Mouse (Mus musculus) spleen, adult 2 months (tissue): ENCODE measurements at regions not wholly inside any gene's neighbourhood (a gene's known extent, or its start where the extent isn't known, plus 50 kb on each side); places are given as distances from the start of the nearest gene placed in this dataset.

ENCODE experiments used
- DNase-seq, 2 experiments: peaks; one replicate each; pipeline versions ENCODE4 v3.0.0 to v3.0.0-alpha.2; 2012 to 2021; ENCODE audit warnings: low spot score in 2 of 2, low read depth in 1 of 2
- H3K27ac ChIP-seq: fragments of 200-500 bp; 2 replicates; pipeline ENCODE4 v1.5.1; 2012; ENCODE audit warnings: low read length, inconsistent platforms; ENCODE audit not compliant: insufficient read depth
- H3K27me3 ChIP-seq: fragments of 200-500 bp; 2 replicates; pipeline ENCODE4 v1.6.1; 2012; ENCODE audit warnings: mild to moderate bottlenecking, moderate library complexity, low read length, inconsistent platforms; ENCODE audit not compliant: control insufficient read depth, insufficient read depth
- H3K36me3 ChIP-seq: fragments of 200-500 bp; 2 replicates; pipeline ENCODE4 v1.6.1; 2012; ENCODE audit warnings: mild to moderate bottlenecking, low read length, inconsistent platforms; ENCODE audit not compliant: control insufficient read depth, insufficient read depth
- H3K4me1 ChIP-seq: fragments of 200-500 bp; 2 replicates; pipeline ENCODE4 v1.6.1; 2011; ENCODE audit warnings: inconsistent platforms; ENCODE audit not compliant: control insufficient read depth, insufficient read depth, insufficient read length
- H3K4me3 ChIP-seq: fragments of 200-500 bp; 2 replicates; pipeline ENCODE4 v1.5.1; 2011; ENCODE audit warnings: mild to moderate bottlenecking, inconsistent platforms; ENCODE audit not compliant: insufficient read depth, insufficient read length; ENCODE audit errors: extremely low read depth
- CTCF ChIP-seq: fragments of 200-500 bp; IDR thresholded peaks from 2 replicates; pipeline ENCODE4 v1.5.1; 2011; ENCODE audit warnings: mild to moderate bottlenecking, inconsistent platforms; ENCODE audit not compliant: insufficient read depth, insufficient read length, insufficient replicate concordance; ENCODE audit errors: extremely low read depth
- POLR2A ChIP-seq: fragments of 200-500 bp; IDR thresholded peaks from 2 replicates; pipeline ENCODE4 v1.6.1; 2011; ENCODE audit warnings: low read depth, low read length, inconsistent platforms
- WGBS: fragments of 180-500 bp; shearing (Covaris S2); methylation state at CpG from one replicate; pipeline ENCODE4 v1.1.7; 2018; 5-methylcytosine and 5-hydroxymethylcytosine counted together

DNA sequence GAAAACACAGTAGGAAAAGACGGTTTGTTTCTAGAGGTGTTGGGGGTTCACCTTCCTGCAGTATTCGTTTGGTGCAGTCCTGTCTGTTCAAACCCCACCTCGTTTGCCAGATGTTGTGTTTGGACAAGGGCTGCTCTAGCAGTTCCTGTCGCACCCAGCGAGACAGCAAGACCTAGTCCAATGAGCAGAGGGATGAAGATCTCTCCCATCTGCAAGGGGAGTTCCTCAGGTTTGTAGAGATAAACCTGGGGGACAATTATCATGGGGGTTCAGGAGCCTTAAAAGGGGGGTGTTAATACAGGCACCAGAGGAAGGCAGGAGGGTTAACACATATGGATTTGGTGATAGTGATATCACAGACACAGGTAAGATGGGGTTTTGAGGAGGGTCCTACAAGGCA lies 119.4 kb upstream of the Tmem164 start:
- 71% methylated on average over 5 of the region's 5 CpGs for WGBS

GRCm38 (mm10) chrX:142564186-142564585 lies 117.0 kb upstream of the Tmem164 start:
- H3K27ac ChIP-seq: no peak overlapping the region
- no peak for TF ChIP-seq POLR2A
- TF ChIP-seq CTCF: no peak
- 82% methylated on average over 9 of the region's 9 CpGs for WGBS
- H3K4me1 ChIP-seq: no peaks in the 10 kb centered on the region
- no peak for DNase-seq
- no peaks in the 10 kb centered on the region for H3K36me3 ChIP-seq
- H3K27me3 ChIP-seq: no peaks in the 10 kb centered on the region
- no peak overlapping the region for H3K4me3 ChIP-seq

More for the DNA sequence above, 119.4 kb upstream of the Tmem164 start:
- no peaks in the 10 kb centered on the region for H3K27me3 ChIP-seq
- H3K4me3 ChIP-seq: no peak overlapping the region
- H3K27ac ChIP-seq: no peak overlapping the region
- H3K4me1 ChIP-seq: no peaks in the 10 kb centered on the region
- no peaks in the 10 kb centered on the region for H3K36me3 ChIP-seq
- DNase-seq: no peak
- TF ChIP-seq CTCF (no peak), POLR2A (no peak)

DNA sequence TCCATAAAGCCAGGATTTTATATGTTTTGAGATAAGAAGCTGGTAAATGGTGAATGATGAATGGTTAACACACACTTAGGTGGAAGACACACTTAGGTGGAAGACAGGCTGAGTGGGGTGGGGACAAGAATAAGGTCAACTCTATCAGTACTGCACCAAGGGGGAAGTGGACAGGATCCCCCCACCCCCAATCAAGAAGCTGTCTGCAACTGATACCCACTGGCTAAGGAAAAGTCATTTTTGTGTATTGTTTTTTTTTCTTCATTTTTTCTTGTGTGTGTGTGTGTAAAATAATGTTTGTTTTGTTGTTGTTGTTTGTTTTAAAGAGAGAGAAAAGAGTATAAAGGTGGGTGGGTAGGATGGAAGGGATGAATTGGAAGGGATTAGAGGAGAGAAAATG lies 109.4 kb upstream of the Tmem164 start:
- Histone ChIP-seq H3K36me3 (no peaks in the 10 kb centered on the region), H3K4me3 (no peak overlapping the region), H3K27ac (no peak overlapping the region), H3K27me3 (no peaks in the 10 kb centered on the region), H3K4me1 (no peaks in the 10 kb centered on the region; the same call in 1 of the 2 replicates)
- no peak for DNase-seq
- no peak for TF ChIP-seq POLR2A
- TF ChIP-seq CTCF: no peak

GRCm38 (mm10) chrX:142574022-142574421 lies 107.2 kb upstream of the Tmem164 start:
- TF ChIP-seq POLR2A: no peak
- no peak for TF ChIP-seq CTCF
- WGBS: 84% methylated on average over 4 of the region's 4 CpGs
- Histone ChIP-seq H3K27ac (no peak overlapping the region), H3K4me3 (no peak overlapping the region), H3K4me1 (no peaks in the 10 kb centered on the region; the same call in 1 of the 2 replicates), H3K36me3 (no peaks in the 10 kb centered on the region), H3K27me3 (no peaks in the 10 kb centered on the region)
- DNase-seq: no peak

DNA sequence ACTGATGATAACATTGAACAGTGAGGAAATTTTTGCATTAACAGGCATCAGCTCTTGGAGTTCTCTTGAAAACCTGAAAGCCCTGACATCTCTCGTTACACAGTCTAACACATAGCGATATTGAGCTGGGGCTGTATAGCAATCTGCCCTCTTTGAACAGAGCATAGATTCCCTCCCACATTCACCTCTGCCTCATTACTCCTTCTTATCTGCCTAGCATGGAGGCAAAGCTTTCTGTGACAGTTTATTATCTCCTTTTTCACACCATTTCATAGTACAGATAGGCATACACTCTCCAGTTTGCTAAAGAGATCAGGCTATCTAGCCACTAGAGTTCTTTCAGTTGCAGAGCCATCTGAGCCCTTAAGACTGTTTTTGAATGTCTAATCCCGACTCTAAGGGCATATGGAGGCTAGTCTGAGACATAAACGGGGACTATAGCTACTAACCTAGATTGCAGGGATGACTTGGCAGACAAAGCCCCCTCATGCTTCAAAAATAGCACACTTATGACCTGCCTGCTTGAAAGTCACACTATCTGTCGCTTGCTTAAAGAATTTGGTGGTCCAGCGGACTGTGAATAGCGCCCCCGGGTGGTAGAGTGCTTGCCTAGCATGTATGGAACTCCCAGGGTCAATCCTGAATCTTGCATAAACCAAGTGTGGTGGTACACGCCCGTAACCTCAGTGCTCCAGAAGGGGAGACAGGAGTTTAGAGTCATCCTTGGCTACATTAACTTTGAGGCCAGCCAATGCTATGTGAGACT lies 106.1 kb upstream of the Tmem164 start:
- no peaks in the 10 kb centered on the region for H3K36me3 ChIP-seq
- no peak overlapping the region for H3K27ac ChIP-seq
- 60% methylated on average over 10 of the region's 10 CpGs for WGBS
- H3K4me3 ChIP-seq: no peak overlapping the region
- H3K27me3 ChIP-seq: no peaks in the 10 kb centered on the region
- no peak for TF ChIP-seq POLR2A
- TF ChIP-seq CTCF: no peak
- no peak for DNase-seq
- no peaks in the 10 kb centered on the region; the same call in 1 of the 2 replicates for H3K4me1 ChIP-seq

- 70% methylated on average over 3 of the region's 3 CpGs for WGBS
- DNase-seq: no peak
- no peaks in the 10 kb centered on the region; the same call in 1 of the 2 replicates for H3K4me1 ChIP-seq
- H3K27me3 ChIP-seq: no peaks in the 10 kb centered on the region
- no peak overlapping the region for H3K27ac ChIP-seq
- no peaks in the 10 kb centered on the region for H3K36me3 ChIP-seq
- no peak overlapping the region for H3K4me3 ChIP-seq
- TF ChIP-seq POLR2A (no peak), CTCF (no peak)
These were observed 105.1 kb upstream of the Tmem164 start for GRCm38 (mm10) chrX:142576127-142576526.

DNA sequence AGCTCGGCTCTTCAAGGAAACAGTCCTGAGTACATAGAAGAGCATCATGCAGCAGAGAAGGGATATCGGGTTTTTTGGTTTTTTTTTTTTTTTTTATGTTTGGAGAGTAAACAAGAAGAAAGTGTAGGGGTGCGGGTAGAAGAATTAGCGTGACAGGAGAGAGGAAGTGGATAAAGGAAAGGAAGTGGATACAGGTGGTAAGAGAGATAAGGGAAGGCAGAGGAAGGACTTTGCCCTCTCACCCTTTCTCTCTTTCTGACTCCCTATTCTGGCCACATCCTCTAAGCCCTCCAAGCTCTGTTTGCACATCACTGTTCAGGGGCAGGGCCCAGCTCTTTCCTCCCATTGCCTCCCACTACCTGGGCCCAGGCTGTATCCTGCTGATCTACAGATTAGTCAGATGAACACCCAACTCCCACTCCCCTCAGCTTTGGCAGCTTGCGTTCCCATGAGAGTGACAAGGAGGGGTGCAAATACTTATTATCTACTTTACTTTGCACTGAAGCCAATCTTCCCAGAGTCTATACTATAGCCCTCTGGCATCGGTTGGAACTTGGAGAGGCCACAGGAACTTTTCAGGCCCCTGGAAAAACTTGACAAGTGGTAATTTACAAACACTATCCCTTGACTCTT lies 103.6 kb upstream of the Tmem164 start:
- Histone ChIP-seq H3K27me3 (no peaks in the 10 kb centered on the region), H3K36me3 (no peaks in the 10 kb centered on the region), H3K4me1 (no peaks in the 10 kb centered on the region; the same call in 1 of the 2 replicates), H3K27ac (no peak overlapping the region), H3K4me3 (no peak overlapping the region)
- TF ChIP-seq POLR2A (no peak), CTCF (no peak)
- WGBS: 41% methylated on average over 6 of the region's 6 CpGs
- DNase-seq: no peak
